Mouse (Mus musculus) liver, embryonic 11.5 days (tissue): ENCODE results near the gene Slc26a8. TPM values are rescaled to one million over a fixed set of nuclear protein-coding genes. Genes with fewer than 3 reads are reported as not detected.

ENCODE experiments used
- ATAC-seq: fragments of 200-750 bp; cut with Nextera tagmentation; replicated peaks from 2 replicates; pipeline ENCODE4 v1.8.0; 2017; ENCODE audit warnings: moderate number of reproducible peaks, mild to moderate bottlenecking, moderate TSS enrichment, moderate library complexity; ENCODE audit not compliant: low FRiP score
- DNase-seq: peaks from one replicate; pipeline ENCODE4 v3.0.0-alpha.2; 2017; ENCODE audit warnings: low spot score
- H3K27ac ChIP-seq: fragments of 300-500 bp; sonication (generic); 2 replicates; pipeline ENCODE4 v1.5.1; 2014; ENCODE audit warnings: mild to moderate bottlenecking, low read depth, low read length, control low read depth
- H3K27me3 ChIP-seq: fragments of 300-500 bp; sonication (generic); replicated peaks from 2 replicates; pipeline ENCODE4 v1.6.1; 2014; ENCODE audit warnings: low read length, mixed read lengths; ENCODE audit not compliant: control insufficient read depth, insufficient read depth
- H3K36me3 ChIP-seq: fragments of 300-500 bp; sonication (generic); 2 replicates; pipeline ENCODE4 v1.6.1; 2014; ENCODE audit warnings: mild to moderate bottlenecking, low read length, moderate library complexity, mixed read lengths; ENCODE audit not compliant: control insufficient read depth, insufficient read depth
- H3K4me1 ChIP-seq: fragments of 300-500 bp; sonication (generic); replicated peaks from 2 replicates; pipeline ENCODE4 v1.6.1; 2014; ENCODE audit warnings: low read length, mixed read lengths; ENCODE audit not compliant: control insufficient read depth, insufficient read depth
- H3K4me2 ChIP-seq: fragments of 300-500 bp; sonication (generic); 2 replicates; pipeline ENCODE4 v1.6.1; 2014; ENCODE audit warnings: mild to moderate bottlenecking, control low read depth, moderate library complexity
- H3K4me3 ChIP-seq: fragments of 300-500 bp; sonication (generic); 2 replicates; pipeline ENCODE4 v1.5.1; 2014; ENCODE audit warnings: low read depth, low read length, control low read depth
- H3K9ac ChIP-seq: fragments of 300-500 bp; sonication (generic); 2 replicates; pipeline ENCODE4 v1.6.1; 2014; ENCODE audit warnings: low read depth, low read length, control low read depth
- H3K9me3 ChIP-seq: fragments of 300-500 bp; sonication (generic); 2 replicates; pipeline ENCODE4 v1.6.1; 2016; ENCODE audit warnings: low read length, inconsistent platforms, mixed read lengths; ENCODE audit not compliant: control insufficient read depth
- WGBS: fragments of 180-500 bp; shearing (Covaris S2); extraction: QIAGEN DNeasy Blood & Tissue Kit; methylation state at CpG from one replicate; pipeline ENCODE4 v1.1.7; 2014; 5-methylcytosine and 5-hydroxymethylcytosine counted together
- polyA plus RNA-seq: library from polyadenylated mRNA; unstranded; fragments of >200 nt; fragmentation: Nextera tagmentation; extraction: Ambion mirVana; gene quantifications from 2 replicates; pipeline ENCODE4 v1.2.1, GENCODE M21; 2014

Gene Slc26a8
- polyA plus RNA-seq, 1 experiment from 2014 or later, result 0.34 TPM

DNA sequence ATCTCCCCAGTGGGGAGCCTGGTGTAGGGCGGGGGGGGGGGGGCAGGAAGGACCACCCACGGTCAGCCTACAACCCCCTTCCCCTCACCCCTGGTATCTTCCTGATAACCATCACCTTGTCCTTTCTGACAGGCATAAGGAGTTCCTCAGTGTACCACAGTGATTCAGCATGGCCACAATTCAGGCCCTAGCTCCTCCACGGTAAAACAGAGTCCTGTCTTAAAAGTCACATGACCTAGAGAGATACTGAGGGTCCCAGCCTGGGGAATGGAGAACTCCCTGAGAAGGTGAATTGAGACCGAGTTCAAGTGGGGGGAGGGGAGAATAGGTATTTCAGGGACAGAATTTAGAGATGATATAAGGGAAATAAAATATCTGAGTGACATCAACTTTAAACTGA lies 2.7 kb downstream of the Slc26a8 start:
- Histone ChIP-seq H3K9ac (no peak overlapping the region), H3K4me2 (no peak overlapping the region), H3K4me3 (no peak overlapping the region), H3K9me3 (no peaks in the 10 kb centered on the region), H3K36me3 (no peaks in the 10 kb centered on the region), H3K27ac (no peak overlapping the region), H3K4me1 (peaks cover 21% of the 10 kb centered on the region), H3K27me3 (no peaks in the 10 kb centered on the region)
- WGBS, result 14% methylated on average over 4 of the region's 4 CpGs
- no peak for DNase-seq
- no peak for ATAC-seq

DNA sequence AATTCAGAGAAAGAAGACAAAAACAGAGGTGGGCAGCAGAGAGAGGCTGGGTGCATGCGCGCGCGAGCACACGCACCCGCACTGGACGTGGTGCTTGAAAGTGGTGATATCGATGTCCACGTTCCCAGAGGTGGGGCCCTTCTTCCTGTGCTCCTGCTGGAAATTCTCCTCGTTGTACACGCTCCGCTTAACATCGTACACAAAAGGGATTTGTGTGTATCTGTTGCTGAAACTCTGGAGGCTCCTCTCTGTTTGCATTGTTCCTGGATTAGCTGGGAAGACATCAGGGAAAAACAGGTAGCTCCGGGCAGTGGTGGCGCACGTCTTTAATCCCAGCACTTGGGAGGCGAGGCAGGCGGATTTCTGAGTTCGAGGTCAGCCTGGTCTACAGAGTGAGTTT lies 5.4 kb downstream of the Slc26a8 start:
- H3K4me2 ChIP-seq, result no peak overlapping the region
- H3K4me3 ChIP-seq, result no peak overlapping the region
- H3K4me1 ChIP-seq, result peaks cover 12% of the 10 kb centered on the region
- no peaks in the 10 kb centered on the region for H3K27me3 ChIP-seq
- WGBS, result 84% methylated on average over 19 of the region's 19 CpGs
- DNase-seq (no peak), ATAC-seq (no peak)
- H3K27ac ChIP-seq, result no peak overlapping the region
- no peaks in the 10 kb centered on the region for H3K36me3 ChIP-seq
- no peaks in the 10 kb centered on the region for H3K9me3 ChIP-seq
- H3K9ac ChIP-seq, result no peak overlapping the region

DNA sequence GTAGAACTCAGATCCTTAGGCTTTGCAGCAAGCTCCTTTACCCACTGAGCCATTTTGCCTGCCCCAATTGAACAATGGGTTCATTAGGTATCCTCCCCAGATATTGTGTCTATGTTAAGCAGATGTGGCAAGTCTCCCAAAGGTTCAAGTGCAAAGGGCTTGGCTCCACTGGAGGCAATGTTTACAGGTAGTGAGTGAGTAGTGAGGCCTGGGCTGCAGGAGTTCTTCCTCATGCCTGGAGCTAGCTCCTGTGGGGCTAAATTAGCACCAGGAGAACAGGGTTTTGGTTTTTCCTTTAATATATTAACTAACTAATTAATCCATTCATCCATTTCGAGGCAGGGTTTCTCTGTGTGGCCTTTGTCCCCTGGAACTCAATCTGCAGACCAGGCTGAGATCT lies 6.4 kb downstream of the Slc26a8 start:
- DNase-seq, result no peak
- 73% methylated on average over 1 of the region's 1 CpGs for WGBS
- no peaks in the 10 kb centered on the region for H3K36me3 ChIP-seq
- H3K4me1 ChIP-seq, result peaks cover 7% of the 10 kb centered on the region
- H3K4me3 ChIP-seq, result no peak overlapping the region
- H3K4me2 ChIP-seq, result no peak overlapping the region
- no peaks in the 10 kb centered on the region for H3K9me3 ChIP-seq
- no peak overlapping the region for H3K27ac ChIP-seq
- H3K9ac ChIP-seq, result no peak overlapping the region
- no peak for ATAC-seq
- no peaks in the 10 kb centered on the region for H3K27me3 ChIP-seq

DNA sequence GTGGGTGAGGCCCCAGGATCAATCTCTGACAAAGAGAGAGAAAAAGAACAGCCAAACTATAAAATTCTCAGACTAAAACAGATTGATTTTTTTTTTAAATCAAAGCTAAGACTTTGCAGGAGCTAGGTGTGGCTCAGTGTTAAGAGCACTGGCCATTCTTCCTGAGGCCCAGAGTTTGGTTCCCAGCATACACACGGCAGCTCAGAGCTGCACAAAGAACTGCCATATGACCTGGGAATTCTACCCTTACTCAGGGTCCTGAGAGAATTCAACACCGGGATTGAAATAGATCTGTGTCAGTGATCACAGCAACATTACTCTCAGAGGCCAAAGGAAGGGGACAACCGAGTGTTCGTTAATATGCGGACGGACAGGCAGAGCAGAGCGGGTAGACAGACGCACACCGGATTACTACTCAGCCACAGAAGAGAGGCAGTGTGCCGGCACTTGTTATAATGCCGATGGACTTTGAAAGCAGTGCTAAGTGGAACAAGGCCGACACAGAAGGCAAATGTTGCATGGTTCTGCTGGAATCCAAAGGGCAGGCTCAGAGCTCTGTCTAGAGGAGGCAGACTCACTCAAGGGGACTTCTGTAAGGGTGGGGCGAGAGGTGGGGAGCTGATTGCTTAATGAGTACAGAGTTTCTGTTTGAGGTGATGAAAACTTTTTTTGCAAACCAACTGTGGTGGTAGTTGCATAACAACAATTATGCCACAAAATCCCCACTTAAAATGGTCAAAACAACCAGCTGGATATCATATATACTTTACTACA lies 7.5 kb downstream of the Slc26a8 start:
- WGBS, result 82% methylated on average over 13 of the region's 13 CpGs
- Histone ChIP-seq H3K9me3 (no peaks in the 10 kb centered on the region), H3K27me3 (no peaks in the 10 kb centered on the region), H3K27ac (no peak overlapping the region), H3K4me3 (no peak overlapping the region), H3K4me2 (no peak overlapping the region), H3K36me3 (no peaks in the 10 kb centered on the region), H3K4me1 (peaks cover 7% of the 10 kb centered on the region), H3K9ac (no peak overlapping the region)
- DNase-seq, result no peak
- ATAC-seq, result no peak

DNA sequence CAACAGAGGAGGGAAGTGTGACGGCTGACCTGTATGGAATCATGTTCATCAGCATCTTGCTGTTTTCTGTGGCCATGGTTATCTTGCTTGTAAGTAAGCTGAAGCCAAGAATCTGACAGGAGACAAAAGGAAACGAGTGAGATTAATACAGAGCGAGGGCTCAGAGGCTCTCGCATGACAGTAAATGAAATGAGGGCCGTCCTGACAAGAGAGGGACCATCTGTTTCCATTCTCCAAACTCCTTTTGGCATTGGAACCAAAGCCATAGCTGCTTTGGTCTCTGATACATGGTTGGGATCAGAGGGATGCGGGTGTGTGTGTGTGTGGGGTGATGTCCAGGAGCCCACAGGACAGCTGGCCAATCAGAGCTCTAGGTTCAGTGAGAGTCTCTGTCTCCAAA lies 30.5 kb downstream of the Slc26a8 start:
- Histone ChIP-seq H3K9me3 (no peaks in the 10 kb centered on the region), H3K4me3 (no peak overlapping the region), H3K36me3 (no peaks in the 10 kb centered on the region), H3K4me1 (no peaks in the 10 kb centered on the region), H3K27me3 (no peaks in the 10 kb centered on the region), H3K4me2 (no peak overlapping the region), H3K9ac (no peak overlapping the region), H3K27ac (no peak overlapping the region)
- 66% methylated on average over 6 of the region's 6 CpGs for WGBS
- no peak for ATAC-seq
- no peak for DNase-seq

DNA sequence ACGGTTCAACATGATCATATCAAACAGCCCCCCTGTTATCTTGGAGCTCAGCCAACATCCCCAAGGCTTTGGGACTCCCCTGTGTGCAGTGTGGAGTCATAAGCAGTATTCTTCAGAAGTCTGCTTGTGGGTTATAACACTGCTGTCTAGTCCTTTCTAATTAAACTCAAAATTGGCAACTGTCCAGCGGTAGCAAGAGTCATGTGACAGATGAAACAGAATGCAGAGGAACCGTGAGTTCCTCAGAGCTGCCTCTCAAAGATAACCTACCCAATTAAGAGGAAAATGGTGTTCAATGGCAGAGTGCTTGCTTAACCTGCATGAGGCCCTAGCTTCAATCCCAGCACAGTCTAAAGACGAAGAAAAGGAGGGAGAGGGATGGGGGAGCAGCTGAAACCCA lies 32.1 kb downstream of the Slc26a8 start:
- WGBS, result 42% methylated on average over 4 of the region's 4 CpGs
- no peak for DNase-seq

DNA sequence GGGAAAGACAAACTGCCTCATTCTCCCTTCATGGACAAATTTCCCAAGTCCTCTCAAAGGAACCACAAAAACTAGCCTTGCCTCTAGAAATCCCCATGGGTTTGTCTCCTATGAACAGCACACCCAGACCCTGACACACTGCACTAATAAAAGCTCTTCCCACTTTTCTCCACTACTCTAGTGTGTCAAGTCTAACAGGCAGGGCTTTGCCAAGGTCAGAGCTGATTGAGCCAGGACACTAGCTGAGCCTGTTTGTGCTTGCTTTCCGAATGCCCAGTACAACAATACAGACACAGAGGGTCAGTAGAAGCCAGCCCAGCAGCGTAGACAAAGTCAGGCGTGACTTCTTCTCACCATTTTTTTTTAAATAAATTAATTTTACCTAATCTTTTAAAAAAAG lies 39.8 kb downstream of the Slc26a8 start:
- ATAC-seq (no peak), DNase-seq (no peak)
- 73% methylated on average over 3 of the region's 3 CpGs for WGBS
- no peak overlapping the region for H3K4me2 ChIP-seq
- H3K27me3 ChIP-seq, result no peaks in the 10 kb centered on the region
- H3K9me3 ChIP-seq, result no peaks in the 10 kb centered on the region
- no peaks in the 10 kb centered on the region for H3K36me3 ChIP-seq
- H3K9ac ChIP-seq, result no peak overlapping the region
- no peaks in the 10 kb centered on the region for H3K4me1 ChIP-seq
- H3K27ac ChIP-seq, result no peak overlapping the region
- H3K4me3 ChIP-seq, result no peak overlapping the region

More for the DNA sequence above, 32.1 kb downstream of the Slc26a8 start:
- Histone ChIP-seq H3K27ac (no peak overlapping the region), H3K4me1 (no peaks in the 10 kb centered on the region), H3K4me3 (no peak overlapping the region), H3K9ac (no peak overlapping the region), H3K4me2 (no peak overlapping the region), H3K27me3 (no peaks in the 10 kb centered on the region), H3K36me3 (no peaks in the 10 kb centered on the region), H3K9me3 (no peaks in the 10 kb centered on the region)
- ATAC-seq, result no peak

DNA sequence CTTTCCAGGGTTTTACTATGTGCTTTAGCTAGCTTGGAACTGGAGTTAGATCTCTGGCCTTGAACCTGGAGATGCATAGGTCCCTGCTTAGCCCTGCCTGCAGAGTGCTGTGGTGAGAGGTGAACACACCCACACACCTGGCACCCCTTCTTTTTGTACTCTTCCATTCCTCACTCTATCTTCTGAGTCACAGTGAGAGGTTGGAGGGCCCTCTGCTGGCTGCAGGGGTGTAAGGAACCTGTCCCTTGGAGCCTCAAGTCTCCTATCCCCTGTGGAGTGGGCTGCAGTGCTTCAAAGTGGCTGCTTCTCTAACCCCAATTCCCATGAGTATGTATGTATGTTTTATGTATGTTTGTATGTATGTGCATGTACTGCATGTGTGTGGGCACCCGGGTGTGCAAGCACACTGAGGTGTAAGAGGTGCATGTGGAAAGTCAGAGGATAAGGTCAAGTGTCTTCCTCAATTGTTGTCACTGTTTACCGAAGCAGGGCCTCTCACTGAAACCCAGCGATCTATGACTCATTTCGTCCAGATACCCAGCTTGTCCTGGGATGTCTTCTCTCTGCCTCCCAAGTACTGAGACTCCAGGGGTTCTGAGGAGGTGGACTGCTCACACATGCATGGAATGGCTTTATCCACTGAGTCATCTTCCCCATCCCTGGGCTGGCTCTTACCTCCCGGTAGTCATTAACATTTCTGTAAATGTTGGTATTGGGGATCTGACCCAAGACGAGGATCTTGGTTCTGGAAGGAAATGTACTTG lies 41.2 kb downstream of the Slc26a8 start:
- no peaks in the 10 kb centered on the region for H3K36me3 ChIP-seq
- no peaks in the 10 kb centered on the region for H3K9me3 ChIP-seq
- H3K4me2 ChIP-seq, result no peak overlapping the region
- DNase-seq (no peak), ATAC-seq (no peak)
- H3K9ac ChIP-seq, result no peak overlapping the region
- no peak overlapping the region for H3K4me3 ChIP-seq
- no peaks in the 10 kb centered on the region for H3K4me1 ChIP-seq
- 43% methylated on average over 6 of the region's 6 CpGs for WGBS
- H3K27me3 ChIP-seq, result no peaks in the 10 kb centered on the region
- H3K27ac ChIP-seq, result no peak overlapping the region

DNA sequence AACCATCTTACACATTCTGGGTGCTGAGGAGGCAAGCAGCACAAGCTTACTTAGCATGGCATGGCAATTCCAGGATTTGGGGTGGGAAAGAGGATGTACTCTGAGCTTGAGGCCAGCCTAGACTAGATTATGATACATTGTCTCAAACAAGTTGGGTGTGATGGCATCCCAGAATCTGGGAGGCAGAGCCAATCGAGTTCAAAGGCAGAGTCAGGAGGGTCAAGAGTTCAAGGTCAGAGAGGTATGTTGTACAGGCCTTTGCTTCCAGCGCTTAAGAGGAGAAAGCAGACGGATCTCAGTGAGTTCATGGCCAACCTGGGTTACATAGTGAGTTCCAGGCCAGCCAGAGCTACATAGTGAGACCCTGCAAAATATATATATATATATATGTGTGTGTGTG lies 43.8 kb downstream of the Slc26a8 start:
- Histone ChIP-seq H3K27me3 (no peaks in the 10 kb centered on the region), H3K4me3 (no peak overlapping the region), H3K4me1 (no peaks in the 10 kb centered on the region), H3K4me2 (no peak overlapping the region), H3K9me3 (no peaks in the 10 kb centered on the region), H3K9ac (no peak overlapping the region), H3K36me3 (no peaks in the 10 kb centered on the region), H3K27ac (no peak overlapping the region)
- no peak for ATAC-seq
- no peak for DNase-seq
- WGBS, result 61% methylated on average over 3 of the region's 3 CpGs
